Mouse (Mus musculus) layer of hippocampus, adult 11-12 months (tissue): ENCODE results near the gene Clrn3.
"Not testable (repeated sequence)": the region's sequence is repeated elsewhere in the genome, so short reads cannot be mapped to it uniquely, and the experiment has no call there.

Experiments used
- DNase-seq: peaks from one replicate; pipeline ENCODE4 v3.0.0; 2022; ENCODE audit warnings: low spot score

Gene Clrn3

GRCm38 (mm10) chr7:135535908-135536307, 7.5 kb upstream of the Clrn3 start:
- no peak for DNase-seq

GRCm38 (mm10) chr7:135534548-135535189, 6.2 kb upstream of the Clrn3 start:
- no peak for DNase-seq

GRCm38 (mm10) chr7:135529068-135529467, 614 bp upstream of the Clrn3 start:
- DNase-seq, result no peak

- DNase-seq, result no peak
These were observed 1.3 kb downstream of the Clrn3 start for GRCm38 (mm10) chr7:135527169-135527568.

- no peak for DNase-seq
These were observed 1.8 kb downstream of the Clrn3 start for GRCm38 (mm10) chr7:135526574-135527152.

- no peak for DNase-seq
These were observed 4.0 kb downstream of the Clrn3 start for GRCm38 (mm10) chr7:135524424-135524967.

GRCm38 (mm10) chr7:135523981-135524380, 4.5 kb downstream of the Clrn3 start:
- DNase-seq, result no peak

- DNase-seq, result no peak
These were observed 6.5 kb downstream of the Clrn3 start for GRCm38 (mm10) chr7:135521755-135522512.

GRCm38 (mm10) chr7:135520241-135520640, 8.2 kb downstream of the Clrn3 start:
- DNase-seq, result no peak

- no peak for DNase-seq
These were observed 11.3 kb downstream of the Clrn3 start for GRCm38 (mm10) chr7:135517191-135517590.

- no peak for DNase-seq
These were observed 16.7 kb downstream of the Clrn3 start for GRCm38 (mm10) chr7:135511723-135512122.

GRCm38 (mm10) chr7:135510431-135510830, 18.0 kb downstream of the Clrn3 start:
- no peak for DNase-seq

- DNase-seq, result no peak
These were observed 19.2 kb downstream of the Clrn3 start for GRCm38 (mm10) chr7:135509272-135509671.

GRCm38 (mm10) chr7:135508602-135509001, 19.9 kb downstream of the Clrn3 start:
- DNase-seq, result no peak

GRCm38 (mm10) chr7:135506506-135506905, 21.9 kb downstream of the Clrn3 start:
- DNase-seq, result not testable (repeated sequence)

GRCm38 (mm10) chr7:135499403-135499802, 29.1 kb downstream of the Clrn3 start:
- DNase-seq, result no peak

- no peak for DNase-seq
These were observed 29.8 kb downstream of the Clrn3 start for GRCm38 (mm10) chr7:135498565-135499186.

- peak; percentile 27 for DNase-seq
These were observed 33.2 kb downstream of the Clrn3 start for GRCm38 (mm10) chr7:135495303-135495702.

- DNase-seq, result no peak
These were observed 38.0 kb downstream of the Clrn3 start for GRCm38 (mm10) chr7:135490500-135490886.

- no peak for DNase-seq
These were observed 38.5 kb downstream of the Clrn3 start for GRCm38 (mm10) chr7:135489724-135490499.

GRCm38 (mm10) chr7:135488214-135488810, 40.1 kb downstream of the Clrn3 start:
- DNase-seq, result no peak
